Mouse (Mus musculus): ENCODE measurements around the gene Rara. TPM values are rescaled to one million over a fixed set of nuclear protein-coding genes. Genes with fewer than 3 reads are reported as not detected.

The Rara gene
- total and polyA plus RNA-seq, 3 experiments = 12.1 to 13.7 TPM; not detected in 1

GRCm38 (mm10) chr11:98961051-98961592 lies 33.5 kb downstream of the Rara start:
- Histone ChIP-seq H3K4me3 (ENCODE audit: control insufficient read depth in 1 of 2, insufficient read depth in 1 of 2, low read depth in 2 of 2, low read length in 2 of 2) (peak overlapping the region; percentile 67 to 84), H3K79me2 (ENCODE audit: control insufficient read depth, insufficient read depth, low read length, poor library complexity) (peaks cover 3% of the 10 kb centered on the region), H3K36me3 (ENCODE audit: control insufficient read depth in 1 of 2, insufficient read depth in 2 of 2, low read length in 2 of 2) (peaks cover 0 to 18% of the 10 kb centered on the region in 2 experiments; a peak in 2 of 4 replicates), H3K9me3 (replicated peaks; ENCODE audit: insufficient read depth, low read length) (no peaks in the 10 kb centered on the region), H3K27me3 (ENCODE audit: control insufficient read depth in 1 of 2, insufficient read depth in 2 of 2, low read length in 2 of 2) (no peaks in the 10 kb centered on the region), H3K4me1 (ENCODE audit: control insufficient read depth in 1 of 2, insufficient read depth in 2 of 2, low read length in 2 of 2) (peaks cover 3 to 30% of the 10 kb centered on the region in 2 experiments), H3K9ac (ENCODE audit: control insufficient read depth, low read depth, low read length, poor library complexity, severe bottlenecking) (peak overlapping the region; percentile 79), H3K27ac (ENCODE audit: control insufficient read depth, low read depth, low read length) (no peak overlapping the region)
- TF ChIP-seq CTCF (IDR thresholded peaks at IDR 0.05 in 2 of 3, conservative IDR thresholded peaks at IDR 0.05 in 1 of 3; ENCODE audit: control insufficient read depth in 1 of 3, insufficient read depth in 1 of 3, low read depth in 2 of 3, low read length in 3 of 3, poor library complexity in 1 of 3, severe bottlenecking in 1 of 3) (no peak), ZNF384 (IDR thresholded peaks at IDR 0.05; ENCODE audit: low read depth, low read length) (no peak), ZMIZ1 (IDR thresholded peaks at IDR 0.05; ENCODE audit: low read depth, low read length) (no peak), TCF12 (IDR thresholded peaks at IDR 0.05; ENCODE audit: low read depth, low read length) (no peak), HCFC1 (IDR thresholded peaks at IDR 0.05; ENCODE audit: low read depth, low read length) (no peak), USF1 (IDR thresholded peaks at IDR 0.05; ENCODE audit: low read depth, low read length) (no peak), MAZ (IDR thresholded peaks at IDR 0.05; ENCODE audit: low read depth, low read length) (no peak), ZKSCAN1 (IDR thresholded peaks at IDR 0.05; ENCODE audit: low read depth, low read length) (no peak), JUND (IDR thresholded peaks at IDR 0.05; ENCODE audit: low read depth, low read length) (no peak), E2F4 (IDR thresholded peaks at IDR 0.05; ENCODE audit: borderline replicate concordance, low read depth, low read length) (no peak)
- no peak for DNase-seq (ENCODE audit: low read depth, low spot score)

GRCm38 (mm10) chr11:98961766-98962165 lies 34.1 kb downstream of the Rara start:
- Histone ChIP-seq H3K4me3 (ENCODE audit: control insufficient read depth in 1 of 2, insufficient read depth in 1 of 2, low read depth in 2 of 2, low read length in 2 of 2) (no peak overlapping the region), H3K27ac (ENCODE audit: control insufficient read depth, low read depth, low read length) (no peak overlapping the region), H3K36me3 (ENCODE audit: control insufficient read depth in 1 of 2, insufficient read depth in 2 of 2, low read length in 2 of 2) (peaks cover 0 to 18% of the 10 kb centered on the region in 2 experiments; a peak in 2 of 4 replicates), H3K4me1 (ENCODE audit: control insufficient read depth in 1 of 2, insufficient read depth in 2 of 2, low read length in 2 of 2) (peaks cover 3 to 30% of the 10 kb centered on the region in 2 experiments), H3K27me3 (ENCODE audit: control insufficient read depth in 1 of 2, insufficient read depth in 2 of 2, low read length in 2 of 2) (no peaks in the 10 kb centered on the region), H3K9ac (ENCODE audit: control insufficient read depth, low read depth, low read length, poor library complexity, severe bottlenecking) (no peak overlapping the region), H3K79me2 (ENCODE audit: control insufficient read depth, insufficient read depth, low read length, poor library complexity) (peaks cover 3% of the 10 kb centered on the region), H3K9me3 (replicated peaks; ENCODE audit: insufficient read depth, low read length) (no peaks in the 10 kb centered on the region)
- DNase-seq (ENCODE audit: low read depth, low spot score) = no peak
- TF ChIP-seq RAD21 (IDR thresholded peaks at IDR 0.05; ENCODE audit: low read depth, low read length) (no peak), ELF1 (IDR thresholded peaks at IDR 0.05; ENCODE audit: low read depth, low read length) (no peak), GATA1 (IDR thresholded peaks at IDR 0.05; ENCODE audit: low read depth, low read length) (no peak), CHD2 (IDR thresholded peaks at IDR 0.05; ENCODE audit: low read length) (no peak), ZNF384 (IDR thresholded peaks at IDR 0.05; ENCODE audit: low read depth, low read length) (no peak), EP300 (IDR thresholded peaks at IDR 0.05; ENCODE audit: low read depth in 1 of 2, low read length in 2 of 2) (no peak)
